In genomic region chr5:98167180-98167824, GRCm38 (mm10) we compare ENCODE assay signal across 8 mouse cellular contexts. TPM values are rescaled to one million over a fixed set of nuclear protein-coding genes. Genes with fewer than 3 reads are reported as not detected.
A peak's percentile ranks its signal among the peaks of the same experiment; 100 is the strongest.
DNase-seq lines count a peak whose midpoint lies in the region.

Prdm8 (plus strand) TSS chr5:98167198.

- H3K27ac ChIP-seq in hindbrain, embryonic 10.5 days: peak within 1 kb of the TSS; percentile 80

- DNase-seq in WW6 (ENCODE audit: low read depth, low spot score): peak; percentile 86
- peak; percentile 88 for DNase-seq in cerebellum, adult 9-10 months
- peak in 1 of 2 experiments; percentile 84 for DNase-seq in frontal cortex, adult 2 months (ENCODE audit: extremely low spot score in 1 of 2, low spot score in 1 of 2)
- DNase-seq in hindbrain, embryonic 10.5 days (ENCODE audit: low spot score): peak; percentile 93
- DNase-seq in layer of hippocampus, postnatal 36 days: peak; percentile 79 to 84
- DNase-seq in lung, postnatal 14 days: peak; percentile 88
- peak; percentile 95 for DNase-seq in retina, postnatal 1 day
- DNase-seq in urinary bladder, postnatal 25 days (ENCODE audit: low spot score): peak; percentile 60

- peak within 1 kb of the TSS; percentile 62 for H3K4me3 ChIP-seq in hindbrain, embryonic 10.5 days

- H3K9me3 ChIP-seq in hindbrain, embryonic 10.5 days: no peaks in the 10 kb centered on the region

- under 1% methylated on average over 51 of the region's 51 CpGs for WGBS in hindbrain, embryonic 10.5 days

- H3K27me3 ChIP-seq in hindbrain, embryonic 10.5 days (ENCODE audit: insufficient read depth, poor library complexity, severe bottlenecking): peaks cover 82% of the 10 kb centered on the region

- H3K36me3 ChIP-seq in hindbrain, embryonic 10.5 days: no peaks in the 10 kb centered on the region

- H3K4me1 ChIP-seq in hindbrain, embryonic 10.5 days (replicated peaks): peaks cover 62% of the 10 kb centered on the region

RNA-seq across cellular contexts. Expression of gene Prdm8, which starts in this region (rescaled TPM):
- polyA plus RNA-seq in frontal cortex, adult 2 months (2012; rRNA removed): 11.9 and 13.9 TPM in 2 replicates
- polyA plus RNA-seq in hindbrain, embryonic 10.5 days (2016; fragmentation: Nextera tagmentation; extraction: Ambion mirVana): 0.45 and 0.92 TPM in 2 replicates
- total RNA-seq in layer of hippocampus, postnatal 36 days (2021): 100 to 1,000 TPM in 1 of 2 experiments, 10 to 100 TPM in 1; 88.7 to 101 TPM

Comparison
In these comparisons a context has a peak if more than half of its experiments do, and no peak if none do; other contexts are left out.
1. Peak in DNase-seq, H3K4me3 ChIP-seq and H3K27ac ChIP-seq in hindbrain, embryonic 10.5 days; RNA of the gene not detected or under 1 TPM.